Mouse (Mus musculus) heart, postnatal 0 days (tissue): ENCODE data around the gene Fxyd6.

Experiments
- CTCF ChIP-seq: IDR thresholded peaks from 2 replicates; pipeline ENCODE4 v1.5.1; 2016; ENCODE audit warnings: antibody characterized with exemption, control low read depth, low read depth
- EP300 ChIP-seq: IDR thresholded peaks from 2 replicates; pipeline ENCODE4 v1.6.1; 2016; ENCODE audit warnings: antibody characterized with exemption, low read depth

DNA sequence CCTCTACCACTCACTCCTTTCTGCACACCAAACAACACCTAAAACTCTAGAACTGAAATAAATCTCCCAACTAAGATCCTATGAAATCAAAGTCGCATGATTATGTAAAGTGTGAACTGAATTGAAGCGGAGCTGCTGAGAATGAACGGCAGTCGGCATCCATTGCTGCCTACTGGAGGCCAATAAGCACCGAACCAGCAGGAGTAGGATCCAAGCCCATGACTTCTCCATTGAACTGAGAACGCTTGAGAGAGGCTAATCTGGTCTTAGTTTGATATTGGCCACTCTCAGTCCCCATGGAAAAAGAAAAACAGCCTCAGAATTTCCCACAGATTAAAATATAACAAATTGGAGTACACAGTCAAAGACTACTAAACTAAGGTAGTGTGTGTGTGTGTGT, 13.9 kb downstream of the Fxyd6 start:
- no peak for TF ChIP-seq CTCF
- no peak for TF ChIP-seq EP300
